Mouse (Mus musculus) cerebellum, adult 9-10 months (tissue): ENCODE results near the gene Stum.
A peak's percentile ranks its signal among the peaks of the same experiment; 100 is the strongest.

Source experiments
- DNase-seq: peaks from one replicate; pipeline ENCODE4 v3.0.0; 2022

The Stum gene

DNA sequence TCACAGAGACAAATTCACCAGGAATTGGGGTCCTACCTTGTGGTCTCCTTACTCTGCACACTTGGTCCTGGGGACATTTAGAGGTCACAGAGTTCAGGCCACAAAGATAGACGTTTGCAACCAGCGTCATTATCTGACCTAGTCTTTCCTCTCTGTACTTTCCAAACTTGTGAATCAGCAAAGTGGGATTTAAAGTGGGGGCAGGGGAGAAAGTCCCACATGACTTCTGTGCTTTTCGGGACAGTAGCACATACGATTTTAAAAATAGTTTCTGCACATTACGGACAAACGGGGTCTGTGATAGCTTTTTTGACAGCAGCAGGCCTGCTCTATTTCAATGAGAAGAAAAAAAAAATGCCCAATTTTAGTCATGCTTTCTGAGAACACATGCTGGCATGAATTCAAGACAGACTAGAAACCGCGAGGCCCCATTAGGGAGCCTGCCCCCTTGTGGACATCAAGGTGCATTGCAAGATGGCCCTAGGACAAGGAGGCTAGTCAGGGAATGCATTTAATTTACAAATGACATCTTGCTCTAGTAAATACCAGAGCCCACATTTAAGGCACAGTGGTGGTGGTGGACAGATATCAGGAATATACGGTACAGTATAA, 55.1 kb downstream of the Stum start:
- DNase-seq = peak; percentile 78

- DNase-seq = no peak
These were observed 55.6 kb downstream of the Stum start for GRCm38 (mm10) chr1:180427685-180428084.

DNA sequence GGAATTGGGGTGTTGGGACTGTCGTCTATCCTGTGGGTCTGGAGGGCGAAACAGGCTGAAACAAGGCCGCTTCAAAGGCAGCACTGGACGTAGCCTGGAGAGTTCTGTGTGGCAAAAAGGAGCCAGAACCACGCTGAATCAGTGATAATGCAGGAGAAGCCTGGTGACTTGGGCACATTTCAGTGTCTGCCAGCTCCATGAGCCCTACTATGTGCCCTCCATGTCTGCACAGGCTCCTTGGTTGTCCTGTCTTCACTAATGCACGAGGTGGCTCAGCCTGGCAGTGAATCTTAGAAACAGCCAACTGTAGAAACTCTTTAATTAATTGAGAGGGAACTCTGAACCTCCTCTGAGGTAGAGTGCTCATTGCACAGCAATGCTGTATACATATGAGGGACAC, 56.9 kb downstream of the Stum start:
- DNase-seq = no peak

DNA sequence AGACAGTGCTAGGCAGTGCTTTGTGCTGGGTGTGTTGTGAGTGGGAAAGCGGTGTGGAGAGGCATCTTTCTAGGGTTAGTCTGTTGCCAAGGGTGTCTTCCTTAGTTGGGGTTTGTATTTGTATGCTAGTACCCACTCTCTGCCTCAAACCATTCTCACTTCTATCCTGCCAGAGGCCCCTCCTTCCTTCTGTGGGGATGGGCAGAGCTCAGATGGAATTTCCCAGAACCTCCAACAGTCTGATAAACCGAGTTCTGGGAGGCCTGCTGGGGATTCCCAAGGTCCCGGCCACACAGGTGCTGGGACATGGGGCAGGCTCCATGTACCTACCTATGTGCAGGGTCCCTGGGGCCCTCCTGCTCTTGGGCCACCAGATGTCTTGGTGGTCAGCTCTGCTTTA, 59.4 kb downstream of the Stum start:
- no peak for DNase-seq

DNA sequence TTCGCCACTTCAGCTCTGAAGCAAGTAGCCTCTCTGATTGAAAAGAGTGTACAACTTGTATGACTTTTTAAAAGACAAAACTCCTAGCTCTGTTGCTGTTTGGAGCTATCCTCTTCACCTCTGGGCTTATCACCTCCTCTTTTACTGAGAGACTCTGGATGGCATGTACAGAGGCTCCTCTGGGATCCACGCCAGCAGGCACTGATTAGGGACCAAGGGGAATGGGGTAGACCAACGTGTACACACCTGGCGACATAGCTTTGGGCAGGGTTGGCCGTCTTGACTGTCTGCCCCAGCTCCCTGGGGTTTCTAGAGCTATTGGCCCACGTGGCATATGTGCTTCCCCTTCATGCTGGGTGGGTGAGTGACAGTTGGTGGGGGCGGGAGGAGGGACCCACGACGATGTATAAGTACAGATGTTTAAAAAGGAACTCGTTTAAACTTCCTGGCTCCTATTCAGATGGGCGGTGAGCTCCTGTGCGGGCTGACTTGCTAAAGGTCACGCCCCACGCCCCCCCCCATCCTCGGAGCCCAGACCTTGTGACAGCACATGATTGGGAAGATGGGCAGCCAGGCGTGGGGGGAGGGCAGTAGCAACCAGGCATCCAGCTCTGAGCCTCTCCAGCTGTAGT, 60.2 kb downstream of the Stum start:
- DNase-seq = no peak

- peak; percentile 78 for DNase-seq
These were observed 61.1 kb downstream of the Stum start for GRCm38 (mm10) chr1:180422076-180422828.

GRCm38 (mm10) chr1:180421165-180421909, 62.0 kb downstream of the Stum start:
- DNase-seq = no peak

DNA sequence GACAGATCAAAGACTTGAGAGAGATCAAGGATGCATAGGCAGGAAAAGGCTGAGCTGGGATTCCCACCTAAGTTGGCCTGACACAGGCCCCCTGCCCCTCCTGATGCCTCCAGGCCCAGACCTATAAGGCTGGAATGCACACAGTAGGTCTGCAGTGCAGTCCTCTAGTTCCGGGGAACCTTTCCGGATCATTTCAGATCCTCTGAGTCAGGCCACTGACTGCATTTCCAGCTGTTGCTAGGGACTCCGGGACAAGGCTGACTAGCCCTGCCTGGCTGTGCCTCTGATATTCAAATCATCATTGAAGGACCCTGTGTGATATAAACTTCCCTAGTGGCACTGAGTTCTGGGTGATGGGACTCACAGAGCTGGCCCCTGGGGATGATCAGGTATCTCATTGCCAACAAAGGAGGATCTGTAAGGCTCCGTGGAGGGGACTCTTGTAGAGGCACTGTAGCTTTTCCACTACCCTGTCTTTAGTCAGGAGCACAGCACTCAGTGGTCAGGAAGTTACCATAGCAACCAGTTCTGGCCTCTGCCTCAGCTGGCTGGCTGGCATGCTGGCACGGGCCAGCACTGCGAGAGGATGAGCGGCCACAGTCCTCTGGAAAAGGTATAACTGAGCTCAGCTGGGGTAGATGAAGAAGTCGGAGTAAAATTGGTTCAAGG, 62.7 kb downstream of the Stum start:
- DNase-seq = peak; percentile 62

DNA sequence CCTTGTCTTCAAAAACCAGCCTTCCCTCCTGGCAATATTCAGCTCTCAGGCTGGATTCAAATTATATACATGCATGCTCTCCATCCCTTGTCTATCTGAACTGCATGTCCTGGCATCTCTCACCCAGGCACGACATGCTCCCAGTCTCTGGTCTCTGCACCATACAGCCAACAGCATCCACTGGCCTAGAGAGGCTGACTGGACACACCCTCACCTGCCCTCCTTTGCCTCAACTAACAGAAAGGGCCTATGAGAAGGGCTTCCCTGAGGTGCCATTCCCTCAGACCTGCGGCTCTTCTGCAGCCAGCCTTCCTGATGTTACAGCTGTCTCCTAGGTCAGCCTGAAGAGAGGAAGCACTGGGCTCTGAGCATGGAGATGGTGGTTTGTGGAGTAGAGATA, 64.2 kb downstream of the Stum start:
- DNase-seq = no peak

GRCm38 (mm10) chr1:180417118-180417517, 66.2 kb downstream of the Stum start:
- DNase-seq = no peak

- DNase-seq = no peak
These were observed 67.5 kb downstream of the Stum start for GRCm38 (mm10) chr1:180415836-180416235.

- no peak for DNase-seq
These were observed 68.2 kb downstream of the Stum start for GRCm38 (mm10) chr1:180415064-180415463.

- DNase-seq = no peak
These were observed 73.0 kb downstream of the Stum start for GRCm38 (mm10) chr1:180410306-180410705.

DNA sequence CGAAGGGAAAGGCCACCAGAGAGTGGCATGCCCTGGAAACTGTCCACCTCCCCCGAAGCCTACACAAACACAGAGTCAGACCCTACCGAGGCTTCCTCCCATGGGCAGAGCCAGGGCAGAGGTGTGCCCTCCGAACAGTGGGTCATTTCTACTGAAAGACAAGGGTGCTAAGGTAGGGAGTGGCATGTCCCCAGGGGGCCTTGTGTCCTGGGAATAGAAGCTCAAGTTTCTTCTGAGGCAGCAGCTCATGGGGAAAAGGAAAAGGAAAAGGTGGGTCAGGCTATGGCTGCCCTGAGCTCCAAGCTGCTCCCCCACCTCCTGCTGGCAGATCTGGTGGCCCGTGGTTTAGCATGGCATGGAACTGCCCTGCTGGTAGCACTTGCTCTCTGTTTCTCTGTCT, 73.5 kb downstream of the Stum start:
- no peak for DNase-seq

DNA sequence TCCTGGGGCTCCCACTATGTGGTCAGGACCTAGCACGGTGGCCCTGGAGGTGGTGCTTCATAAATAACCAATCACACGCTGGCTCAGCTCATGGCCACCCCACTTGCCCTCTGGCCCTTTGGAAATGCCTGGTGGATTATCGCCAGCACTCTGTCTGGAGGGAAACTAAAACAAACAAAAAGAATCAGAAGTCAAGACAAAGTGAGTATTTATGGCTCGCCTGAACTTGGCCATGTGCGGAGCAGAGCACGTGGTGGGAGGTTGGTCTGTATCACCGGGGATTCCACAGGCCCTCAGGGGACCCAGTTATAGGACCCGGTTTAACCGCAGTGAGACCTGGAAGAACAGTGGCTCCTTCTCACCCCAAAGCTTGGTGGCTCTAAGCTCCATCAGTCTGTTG, 74.5 kb downstream of the Stum start:
- no peak for DNase-seq

- no peak for DNase-seq
These were observed 75.3 kb downstream of the Stum start for GRCm38 (mm10) chr1:180407727-180408719.

- DNase-seq = peak; percentile 60
These were observed 76.1 kb downstream of the Stum start for GRCm38 (mm10) chr1:180407171-180407671.

DNA sequence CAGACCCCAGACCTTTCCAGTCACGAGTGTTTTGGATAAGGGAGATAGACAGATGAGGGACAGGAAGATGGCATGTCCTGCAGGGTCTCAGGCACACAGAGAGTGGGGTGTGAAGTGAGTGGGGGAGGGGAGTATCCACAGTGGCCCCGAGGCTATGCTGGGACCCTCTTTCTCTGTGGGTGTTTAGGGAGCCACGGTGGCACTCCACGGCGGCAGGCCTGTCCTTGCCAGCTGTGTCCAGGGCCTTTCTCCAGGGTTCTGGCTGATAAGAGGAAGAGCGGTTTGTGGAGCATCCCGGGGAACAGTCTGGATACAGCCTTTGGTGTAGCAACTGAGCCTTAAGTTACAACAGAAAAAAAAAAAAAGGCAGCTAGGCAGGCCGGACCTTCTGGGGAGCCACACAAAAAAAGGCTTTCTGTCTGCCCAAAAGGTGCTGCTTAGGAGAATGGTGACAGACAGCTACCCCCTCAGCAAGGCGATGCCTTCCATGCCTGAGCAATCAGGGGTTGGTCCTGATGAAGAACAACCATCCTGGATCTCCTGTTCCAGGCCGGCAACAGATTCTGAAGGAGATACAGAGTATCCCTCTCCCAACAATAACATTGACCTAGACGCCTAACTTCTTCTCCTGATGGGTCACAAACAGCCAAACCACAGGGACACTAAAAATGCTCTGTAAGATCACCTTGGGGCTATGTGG, 76.8 kb downstream of the Stum start:
- DNase-seq = no peak

DNA sequence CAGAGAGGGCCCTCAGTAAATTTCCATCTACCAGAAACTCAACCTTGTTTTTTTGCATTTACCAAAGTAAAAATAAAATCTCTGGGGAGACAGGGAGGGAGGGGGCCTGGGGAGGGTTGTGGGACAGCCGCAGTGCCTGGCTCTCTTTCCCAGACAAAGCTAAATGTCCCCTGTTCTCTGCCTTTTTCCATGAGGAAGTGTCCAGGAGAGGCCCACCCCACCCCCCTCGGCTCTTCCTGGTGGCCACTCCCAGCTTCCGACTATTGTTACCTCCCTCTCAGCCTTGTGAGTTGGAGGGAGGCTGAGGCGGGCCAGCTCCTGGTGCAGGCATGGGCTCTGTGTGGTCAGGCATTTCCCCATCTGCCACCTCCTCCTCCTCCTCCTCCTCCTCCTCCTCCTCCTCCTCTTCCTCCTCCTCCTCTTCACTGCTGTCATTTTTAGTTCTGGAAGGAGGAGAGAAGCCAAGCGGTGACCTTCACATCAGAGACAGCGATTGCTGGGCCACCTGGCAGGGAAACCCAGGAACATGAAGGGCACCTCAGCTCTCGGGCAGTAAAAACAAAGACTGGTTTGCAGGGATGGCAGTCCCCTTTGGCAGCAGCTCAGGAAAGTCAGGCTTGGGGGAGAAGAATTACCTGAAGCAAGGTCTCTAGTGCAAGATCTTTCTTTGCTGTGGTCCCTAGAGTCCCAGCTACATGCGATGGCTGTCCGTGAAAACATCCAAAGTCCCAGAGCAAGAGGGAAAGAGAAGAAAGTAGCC, 77.5 kb downstream of the Stum start:
- DNase-seq = no peak

DNA sequence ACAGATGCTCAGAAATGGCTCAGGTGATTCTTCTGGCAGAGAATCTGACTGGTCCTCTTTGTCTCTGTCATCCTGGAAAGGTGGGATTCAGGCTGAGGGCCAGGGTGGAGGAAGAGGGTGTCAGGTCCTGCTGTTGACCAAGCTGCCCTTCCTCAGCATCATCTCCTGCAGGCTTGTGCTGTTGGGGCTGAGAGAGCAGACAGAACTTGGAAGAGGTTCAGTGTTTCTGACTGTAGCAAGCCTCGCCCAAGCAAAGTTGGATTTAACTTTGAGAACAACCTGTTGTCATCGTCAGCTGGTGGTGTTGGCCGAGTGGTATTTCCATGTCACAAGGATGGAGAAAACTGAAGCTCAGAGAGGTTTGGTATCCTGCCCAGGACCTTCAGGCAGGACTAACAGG, 78.6 kb downstream of the Stum start:
- DNase-seq = no peak
